Mouse (Mus musculus) liver, embryonic 12.5 days (tissue): Measurements from ENCODE around the gene Rslcan18. TPM values are rescaled to one million over a fixed set of nuclear protein-coding genes. Genes with fewer than 3 reads are reported as not detected.

Experiments used
- ATAC-seq: fragments of 200-750 bp; cut with Nextera tagmentation; 2 replicates; pipeline ENCODE4 v1.8.0; 2017; ENCODE audit warnings: moderate number of reproducible peaks, mild to moderate bottlenecking, moderate library complexity
- H3K27ac ChIP-seq: fragments of 300-500 bp; sonication (generic); 2 replicates; pipeline ENCODE4 v1.5.1; 2016; ENCODE audit warnings: mild to moderate bottlenecking
- H3K27me3 ChIP-seq: fragments of 300-500 bp; sonication (generic); replicated peaks from 2 replicates; pipeline ENCODE4 v1.6.1; 2016; ENCODE audit warnings: mild to moderate bottlenecking, moderate library complexity
- H3K36me3 ChIP-seq: fragments of 300-500 bp; sonication (generic); 2 replicates; pipeline ENCODE4 v1.6.1; 2016; ENCODE audit warnings: mild to moderate bottlenecking, moderate library complexity
- H3K4me1 ChIP-seq: fragments of 300-500 bp; sonication (generic); 2 replicates; pipeline ENCODE4 v1.6.1; 2016
- H3K4me2 ChIP-seq: fragments of 300-500 bp; sonication (generic); 2 replicates; pipeline ENCODE4 v1.6.1; 2016; ENCODE audit warnings: mild to moderate bottlenecking, moderate library complexity
- H3K4me3 ChIP-seq: fragments of 300-500 bp; sonication (generic); 2 replicates; pipeline ENCODE4 v1.5.1; 2016; ENCODE audit warnings: mild to moderate bottlenecking, moderate library complexity
- H3K9ac ChIP-seq: fragments of 300-500 bp; sonication (generic); 2 replicates; pipeline ENCODE4 v1.6.1; 2016; ENCODE audit warnings: mild to moderate bottlenecking, moderate library complexity
- H3K9me3 ChIP-seq: fragments of 300-500 bp; sonication (generic); replicated peaks from 2 replicates; pipeline ENCODE4 v1.6.1; 2016; ENCODE audit warnings: mild to moderate bottlenecking, moderate library complexity
- WGBS: fragments of 180-500 bp; shearing (Covaris S2); methylation state at CpG from one replicate; pipeline ENCODE4 v1.1.7; 2016; ENCODE audit not compliant: insufficient replicate concordance; 5-methylcytosine and 5-hydroxymethylcytosine counted together
- polyA plus RNA-seq: library from polyadenylated mRNA; unstranded; fragments of >200 nt; fragmentation: Nextera tagmentation; extraction: Ambion mirVana; gene quantifications from 2 replicates; pipeline ENCODE4 v1.2.1, GENCODE M21; 2016

Gene Rslcan18
- polyA plus RNA-seq, 1 experiment from 2014 or later, result 0.29 TPM

- H3K27me3 ChIP-seq, result no peaks in the 10 kb centered on the region
- H3K9ac ChIP-seq, result no peak overlapping the region
- H3K4me3 ChIP-seq, result peak overlapping the region; percentile 72
- WGBS, result 63% methylated on average over 1 of the region's 1 CpGs
- H3K36me3 ChIP-seq, result peaks cover 18% of the 10 kb centered on the region
- peak overlapping the region; percentile 86; the same call in 1 of the 2 replicates for H3K27ac ChIP-seq
- peaks cover 18% of the 10 kb centered on the region for H3K4me1 ChIP-seq
- H3K4me2 ChIP-seq, result peak overlapping the region; percentile 83
- H3K9me3 ChIP-seq, result no peaks in the 10 kb centered on the region
- ATAC-seq, result no peak
Observed at GRCm38 (mm10) chr13:67081946-67082345, 34.1 kb downstream of the Rslcan18 start.

- ATAC-seq, result peak; percentile 100
- H3K27me3 ChIP-seq, result no peaks in the 10 kb centered on the region
- peak overlapping the region; percentile 86 for H3K27ac ChIP-seq
- WGBS, result under 1% methylated on average over 24 of the region's 24 CpGs
- peaks cover 18% of the 10 kb centered on the region for H3K4me1 ChIP-seq
- H3K4me3 ChIP-seq, result peak overlapping the region; percentile 72
- H3K9me3 ChIP-seq, result no peaks in the 10 kb centered on the region
- H3K9ac ChIP-seq, result peak overlapping the region; percentile 66
- peaks cover 24% of the 10 kb centered on the region for H3K36me3 ChIP-seq
- peak overlapping the region; percentile 83 for H3K4me2 ChIP-seq
Observed at GRCm38 (mm10) chr13:67081142-67081713, 34.8 kb downstream of the Rslcan18 start.

GRCm38 (mm10) chr13:67077244-67077643, 38.8 kb downstream of the Rslcan18 start:
- H3K9me3 ChIP-seq, result no peaks in the 10 kb centered on the region
- H3K36me3 ChIP-seq, result peaks cover 43% of the 10 kb centered on the region
- H3K27me3 ChIP-seq, result no peaks in the 10 kb centered on the region
- no peak for ATAC-seq
- H3K4me2 ChIP-seq, result no peak overlapping the region
- H3K4me1 ChIP-seq, result peaks cover 17% of the 10 kb centered on the region
- H3K4me3 ChIP-seq, result no peak overlapping the region
- 82% methylated on average over 2 of the region's 2 CpGs for WGBS
- H3K27ac ChIP-seq, result no peak overlapping the region
- H3K9ac ChIP-seq, result no peak overlapping the region

GRCm38 (mm10) chr13:67072786-67073185, 43.3 kb downstream of the Rslcan18 start:
- H3K4me2 ChIP-seq, result no peak overlapping the region
- no peak overlapping the region for H3K4me3 ChIP-seq
- H3K4me1 ChIP-seq, result no peaks in the 10 kb centered on the region
- WGBS, result 76% methylated on average over 2 of the region's 2 CpGs
- no peak overlapping the region for H3K9ac ChIP-seq
- no peaks in the 10 kb centered on the region for H3K27me3 ChIP-seq
- H3K9me3 ChIP-seq, result peaks cover 12% of the 10 kb centered on the region; the same call in 1 of the 2 replicates
- H3K27ac ChIP-seq, result no peak overlapping the region
- peaks cover 63% of the 10 kb centered on the region for H3K36me3 ChIP-seq
- no peak for ATAC-seq

GRCm38 (mm10) chr13:67065386-67065785, 50.7 kb downstream of the Rslcan18 start:
- H3K36me3 ChIP-seq, result peaks cover 16% of the 10 kb centered on the region
- H3K4me2 ChIP-seq, result no peak overlapping the region
- H3K27ac ChIP-seq, result no peak overlapping the region
- WGBS, result 73% methylated on average over 8 of the region's 8 CpGs
- H3K9ac ChIP-seq, result no peak overlapping the region
- peaks cover 4% of the 10 kb centered on the region; the same call in 1 of the 2 replicates for H3K9me3 ChIP-seq
- no peaks in the 10 kb centered on the region for H3K27me3 ChIP-seq
- H3K4me1 ChIP-seq, result peaks cover 18% of the 10 kb centered on the region
- no peak overlapping the region for H3K4me3 ChIP-seq
- no peak for ATAC-seq

GRCm38 (mm10) chr13:67062427-67062826, 53.6 kb downstream of the Rslcan18 start:
- no peak overlapping the region for H3K4me2 ChIP-seq
- H3K36me3 ChIP-seq, result no peaks in the 10 kb centered on the region
- H3K4me1 ChIP-seq, result peaks cover 23% of the 10 kb centered on the region
- no peaks in the 10 kb centered on the region for H3K9me3 ChIP-seq
- 0 out of 2 replicates have a peak, but pooled peaks have one; percentile 14 for ATAC-seq
- 42% methylated on average over 7 of the region's 7 CpGs for WGBS
- no peak overlapping the region for H3K9ac ChIP-seq
- H3K27ac ChIP-seq, result no peak overlapping the region
- no peaks in the 10 kb centered on the region for H3K27me3 ChIP-seq
- no peak overlapping the region for H3K4me3 ChIP-seq

GRCm38 (mm10) chr13:67060786-67061358, 55.2 kb downstream of the Rslcan18 start, which contains the start of gene Zfp712:
Gene Zfp712, minus strand, starts transcription at chr13:67061170.
- ATAC-seq, result peak; percentile 99
- no peaks in the 10 kb centered on the region for H3K9me3 ChIP-seq
- peak within 1 kb of the TSS; percentile 90 for H3K27ac ChIP-seq
- H3K4me2 ChIP-seq, result peak within 1 kb of the TSS; percentile 88
- H3K4me1 ChIP-seq, result peaks cover 23% of the 10 kb centered on the region
- H3K9ac ChIP-seq, result peak within 1 kb of the TSS; percentile 74
- under 1% methylated on average over 27 of the region's 27 CpGs for WGBS
- peak within 1 kb of the TSS; percentile 83 for H3K4me3 ChIP-seq
- H3K27me3 ChIP-seq, result no peaks in the 10 kb centered on the region
- no peaks in the 10 kb centered on the region for H3K36me3 ChIP-seq

GRCm38 (mm10) chr13:67060161-67060785, 55.8 kb downstream of the Rslcan18 start:
- Histone ChIP-seq H3K36me3 (no peaks in the 10 kb centered on the region), H3K27me3 (no peaks in the 10 kb centered on the region), H3K9me3 (no peaks in the 10 kb centered on the region), H3K4me3 (peak overlapping the region; percentile 83), H3K9ac (peak overlapping the region; percentile 74), H3K4me1 (peaks cover 23% of the 10 kb centered on the region), H3K4me2 (peak overlapping the region; percentile 88), H3K27ac (peak overlapping the region; percentile 90)
- WGBS, result 4% methylated on average over 12 of the region's 12 CpGs
- ATAC-seq, result peak; percentile 41

Other genes with a start within 250 kb of the Rslcan18 start
- gene Gm10767, start 211.3 kb downstream of the Rslcan18 start, polyA plus RNA-seq, result 0.36 and 0.56 TPM in 2 replicates
- 1.0 and 1.1 TPM in 2 replicates for gene Zfp712, start 55.1 kb downstream of the Rslcan18 start, polyA plus RNA-seq
- gene Zfp708, start 18.3 kb downstream of the Rslcan18 start, polyA plus RNA-seq, result 1.4 and 1.6 TPM in 2 replicates
- gene Gm28557, start 7.7 kb downstream of the Rslcan18 start, polyA plus RNA-seq, result 1.3 and 2.5 TPM in 2 replicates
- 0.64 and 0.81 TPM in 2 replicates for gene Zfp759, start 5.4 kb upstream of the Rslcan18 start, polyA plus RNA-seq
- gene Rsl1, start 56.9 kb upstream of the Rslcan18 start, polyA plus RNA-seq, result 1.9 and 2.6 TPM in 2 replicates
- 0.35 and 0.62 TPM in 2 replicates for gene Zfp455, start 78.2 kb upstream of the Rslcan18 start, polyA plus RNA-seq
- 0.74 and 0.92 TPM in 2 replicates for gene Zfp458, start 162.2 kb upstream of the Rslcan18 start, polyA plus RNA-seq
- 0.15 and 0.35 TPM in 2 replicates for gene Zfp457, start 190.2 kb upstream of the Rslcan18 start, polyA plus RNA-seq
- 1.1 TPM in 2 replicates for gene Zfp595, start 216.3 kb upstream of the Rslcan18 start, polyA plus RNA-seq
- 0.26 and 0.38 TPM in 2 replicates for gene Gm28044, start 244.3 kb upstream of the Rslcan18 start, polyA plus RNA-seq
- 0.82 and 1.1 TPM in 2 replicates for gene Zfp953, start 244.3 kb upstream of the Rslcan18 start, polyA plus RNA-seq